Mouse (Mus musculus): ENCODE measurements around the gene Uba2.
"Not testable (repeated sequence)": the region's sequence is repeated elsewhere in the genome, so short reads cannot be mapped to it uniquely, and the experiment has no call there.

Gene Uba2

GRCm38 (mm10) chr7:34169454-34169853, at the start of gene Uba2:
Gene Uba2, minus strand, starts transcription at chr7:34169599.
- no peak for DNase-seq (ENCODE audit: low read depth, low spot score)

GRCm38 (mm10) chr7:34218496-34218895, 49.1 kb upstream of the Uba2 start:
- no peak for DNase-seq (ENCODE audit: low read depth, low spot score)

- DNase-seq (ENCODE audit: low read depth, low spot score): no peak
Measured at GRCm38 (mm10) chr7:34216474-34216873, 47.1 kb upstream of the Uba2 start.

GRCm38 (mm10) chr7:34215481-34215880, 46.1 kb upstream of the Uba2 start:
- DNase-seq (ENCODE audit: low read depth, low spot score): no peak

GRCm38 (mm10) chr7:34214644-34215043, 45.2 kb upstream of the Uba2 start:
- no peak for DNase-seq (ENCODE audit: low read depth, low spot score)

GRCm38 (mm10) chr7:34213281-34213680, 43.9 kb upstream of the Uba2 start:
- DNase-seq (ENCODE audit: low read depth, low spot score): no peak

GRCm38 (mm10) chr7:34208027-34208745, 38.8 kb upstream of the Uba2 start:
- no peak for DNase-seq (ENCODE audit: low read depth, low spot score)

GRCm38 (mm10) chr7:34206331-34206730, 36.9 kb upstream of the Uba2 start:
- no peak for DNase-seq (ENCODE audit: low read depth, low spot score)

- not testable (repeated sequence) for DNase-seq (ENCODE audit: low read depth, low spot score)
Measured at GRCm38 (mm10) chr7:34202147-34202546, 32.7 kb upstream of the Uba2 start.

- no peak for DNase-seq (ENCODE audit: low read depth, low spot score)
Measured at GRCm38 (mm10) chr7:34200829-34201228, 31.4 kb upstream of the Uba2 start.

- DNase-seq (ENCODE audit: low read depth, low spot score): peak; percentile 47
Measured at GRCm38 (mm10) chr7:34198346-34198745, 28.9 kb upstream of the Uba2 start.

- peak; percentile 74 for DNase-seq (ENCODE audit: low read depth, low spot score)
Measured at GRCm38 (mm10) chr7:34196132-34197128, 27.0 kb upstream of the Uba2 start, which contains the start of gene Pdcd2l. Gene Pdcd2l, minus strand, starts transcription at chr7:34196661.

- no peak for DNase-seq (ENCODE audit: low read depth, low spot score)
Measured at GRCm38 (mm10) chr7:34195632-34196031, 26.2 kb upstream of the Uba2 start.

GRCm38 (mm10) chr7:34192825-34193224, 23.4 kb upstream of the Uba2 start:
- no peak for DNase-seq (ENCODE audit: low read depth, low spot score)

- DNase-seq (ENCODE audit: low read depth, low spot score): no peak
Measured at GRCm38 (mm10) chr7:34189376-34189989, 20.1 kb upstream of the Uba2 start.

- no peak for DNase-seq (ENCODE audit: low read depth, low spot score)
Measured at GRCm38 (mm10) chr7:34183794-34184193, 14.4 kb upstream of the Uba2 start.

- no peak for DNase-seq (ENCODE audit: low read depth, low spot score)
Measured at GRCm38 (mm10) chr7:34183356-34183755, 14.0 kb upstream of the Uba2 start.

GRCm38 (mm10) chr7:34176241-34176640, 6.8 kb upstream of the Uba2 start:
- not testable (repeated sequence) for DNase-seq (ENCODE audit: low read depth, low spot score)

GRCm38 (mm10) chr7:34172251-34172650, 2.9 kb upstream of the Uba2 start:
- DNase-seq (ENCODE audit: low read depth, low spot score): no peak

GRCm38 (mm10) chr7:34168470-34169251, 738 bp downstream of the Uba2 start:
- peak; percentile 80 for DNase-seq (ENCODE audit: low read depth, low spot score)
